Mouse (Mus musculus): ENCODE measurements at regions not wholly inside any gene's neighbourhood (a gene's known extent, or its start where the extent isn't known, plus 50 kb on each side); places are given as distances from the start of the nearest gene placed in this dataset.

DNA sequence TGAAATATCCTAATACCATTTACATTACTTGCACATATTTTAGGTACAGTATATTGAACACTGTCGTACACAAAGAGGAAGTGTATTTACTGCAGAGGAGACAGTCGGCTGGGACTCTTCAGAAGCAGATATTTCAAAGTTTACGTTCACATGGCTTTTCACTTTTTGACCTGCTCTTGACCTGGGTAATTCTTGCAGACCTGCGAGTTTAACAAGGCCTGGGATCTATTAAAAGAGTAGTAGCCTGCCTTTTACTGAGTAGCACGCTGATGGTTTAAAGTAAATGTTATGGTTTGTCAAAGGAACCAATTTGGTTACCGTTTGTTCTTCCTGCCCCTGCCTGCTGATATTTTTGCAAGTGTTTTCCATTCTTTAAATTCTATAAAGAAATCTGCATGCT lies 255.0 kb upstream of the Pitx2 start:
- H3K4me3 ChIP-seq (replicated peaks in 1 of 3; ENCODE audit: low read depth in 2 of 3, low read length in 2 of 3, poor library complexity in 1 of 3) = no peak overlapping the region
- no peak overlapping the region for H3K9ac ChIP-seq (ENCODE audit: insufficient read depth, low read depth)
- H3K4me2 ChIP-seq (ENCODE audit: insufficient read depth, low read depth, poor library complexity, severe bottlenecking) = no peak overlapping the region
- DNase-seq (ENCODE audit: extremely low read depth) = no peak
- H3K79me2 ChIP-seq (replicated peaks; ENCODE audit: control insufficient read depth, extremely low read depth, insufficient read depth, poor library complexity, severe bottlenecking) = no peaks in the 10 kb centered on the region
- H3K9me3 ChIP-seq (replicated peaks; ENCODE audit: low read length) = peaks cover 27% of the 10 kb centered on the region
- TF ChIP-seq CHD2 (IDR thresholded peaks at IDR 0.05; ENCODE audit: low read length) (no peak), POLR2A (IDR thresholded peaks at IDR 0.05; ENCODE audit: low read depth, low read length) (no peak), RCOR1 (conservative IDR thresholded peaks at IDR 0.05; ENCODE audit: low read depth, low read length) (no peak), JUND (conservative IDR thresholded peaks at IDR 0.05; ENCODE audit: low read depth, low read length) (no peak), ZKSCAN1 (IDR thresholded peaks at IDR 0.05; ENCODE audit: borderline replicate concordance, low read depth, low read length) (no peak)
- no peak overlapping the region for H3K27ac ChIP-seq (ENCODE audit: insufficient read depth, low read depth)
- in situ Hi-C loops (cut with MboI; ENCODE audit: low pct_ligation_motif_present, low pct_unique_long_range_greater_than_20kb, low sequenced_read_pairs) (no loop called here), dilution Hi-C loops (cut with MboI; ENCODE audit: extremely low pct_ligation_motif_present, extremely low pct_unique_long_range_greater_than_20kb, low sequenced_read_pairs) (no loop called here)
- H3K27me3 ChIP-seq (replicated peaks) = no peaks in the 10 kb centered on the region
- no peaks in the 10 kb centered on the region for H3K4me1 ChIP-seq (ENCODE audit: control insufficient read depth in 1 of 2, insufficient read depth in 2 of 2)
- no peaks in the 10 kb centered on the region for H3K36me3 ChIP-seq (replicated peaks in 1 of 2; ENCODE audit: control insufficient read depth in 1 of 2, insufficient read depth in 1 of 2, low read length in 1 of 2)

DNA sequence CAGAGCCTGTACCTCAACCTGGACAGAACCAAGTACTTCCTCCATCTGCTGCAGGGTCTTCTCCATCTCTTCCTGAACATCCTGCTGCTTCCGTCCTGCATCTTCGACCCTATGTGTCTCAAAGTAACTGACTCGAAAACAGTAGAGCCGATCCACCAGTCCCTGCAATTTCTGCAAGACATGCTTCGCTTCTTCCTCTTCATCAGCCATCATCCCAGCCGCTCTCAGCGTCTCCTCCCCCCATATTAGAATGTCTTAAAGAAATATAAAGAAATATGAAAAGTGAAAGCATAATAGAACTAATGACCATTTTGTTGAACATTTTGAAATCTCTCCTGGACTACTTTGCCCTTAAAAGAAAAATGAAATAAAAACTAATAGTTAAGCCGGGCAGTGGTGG lies 244.8 kb upstream of the Pitx2 start:
- dilution Hi-C loops (cut with MboI; ENCODE audit: extremely low pct_ligation_motif_present, extremely low pct_unique_long_range_greater_than_20kb, low sequenced_read_pairs) = no loop called here
- Histone ChIP-seq H3K27ac (ENCODE audit: insufficient read depth, low read depth) (no peak overlapping the region), H3K9me3 (replicated peaks; ENCODE audit: low read length) (peaks cover 44% of the 10 kb centered on the region), H3K4me1 (ENCODE audit: control insufficient read depth in 1 of 2, insufficient read depth in 2 of 2) (no peaks in the 10 kb centered on the region), H3K9ac (ENCODE audit: insufficient read depth, low read depth) (no peak overlapping the region), H3K27me3 (replicated peaks) (no peaks in the 10 kb centered on the region), H3K79me2 (replicated peaks; ENCODE audit: control insufficient read depth, extremely low read depth, insufficient read depth, poor library complexity, severe bottlenecking) (no peaks in the 10 kb centered on the region), H3K4me2 (ENCODE audit: insufficient read depth, low read depth, poor library complexity, severe bottlenecking) (no peak overlapping the region), H3K4me3 (replicated peaks in 1 of 3; ENCODE audit: low read depth in 2 of 3, low read length in 2 of 3, poor library complexity in 1 of 3) (no peak overlapping the region), H3K36me3 (replicated peaks in 1 of 2; ENCODE audit: control insufficient read depth in 1 of 2, insufficient read depth in 1 of 2, low read length in 1 of 2) (no peaks in the 10 kb centered on the region)
- no peak for TF ChIP-seq CHD2 (IDR thresholded peaks at IDR 0.05; ENCODE audit: low read length)
- no peak for TF ChIP-seq IRF4 (IDR thresholded peaks at IDR 0.05; ENCODE audit: low read depth, low read length)
- TF ChIP-seq ETS1 (conservative IDR thresholded peaks at IDR 0.05; ENCODE audit: low read depth, low read length) = no peak
- TF ChIP-seq USF2 (conservative IDR thresholded peaks at IDR 0.05; ENCODE audit: low read depth, low read length) = no peak
- TF ChIP-seq POLR2A (IDR thresholded peaks at IDR 0.05; ENCODE audit: low read depth, low read length) = no peak
- no peak for TF ChIP-seq MEF2A (IDR thresholded peaks at IDR 0.05; ENCODE audit: borderline replicate concordance, low read depth, low read length)
- no peak for TF ChIP-seq USF1 (IDR thresholded peaks at IDR 0.05; ENCODE audit: low read depth, low read length)
- no peak for TF ChIP-seq TBP (conservative IDR thresholded peaks at IDR 0.05; ENCODE audit: low read depth, low read length)
- no peak for TF ChIP-seq E2F4 (IDR thresholded peaks at IDR 0.05; ENCODE audit: insufficient replicate concordance, low read depth, low read length)
- TF ChIP-seq ZC3H11A (IDR thresholded peaks at IDR 0.05; ENCODE audit: low read depth, low read length) = no peak
- no peak for TF ChIP-seq JUN (IDR thresholded peaks at IDR 0.05; ENCODE audit: insufficient read depth, low read depth, low read length)
- TF ChIP-seq MXI1 (IDR thresholded peaks at IDR 0.05; ENCODE audit: low read depth, low read length) = no peak
- no peak for TF ChIP-seq JUND (conservative IDR thresholded peaks at IDR 0.05; ENCODE audit: low read depth, low read length)
- no peak for TF ChIP-seq RCOR1 (conservative IDR thresholded peaks at IDR 0.05; ENCODE audit: low read depth, low read length)
- no peak for TF ChIP-seq SMC3 (IDR thresholded peaks at IDR 0.05; ENCODE audit: low read depth, low read length)
- no peak for TF ChIP-seq MYC (IDR thresholded peaks at IDR 0.05; ENCODE audit: low read depth, low read length)
- in situ Hi-C loops (cut with MboI; ENCODE audit: low pct_ligation_motif_present, low pct_unique_long_range_greater_than_20kb, low sequenced_read_pairs) = no loop called here
- no peak for DNase-seq (ENCODE audit: extremely low read depth)

Measured in CH12.LX (cell line).